Mouse (Mus musculus): Measurements from ENCODE around the gene Pde3a. TPM values are rescaled to one million over a fixed set of nuclear protein-coding genes. Genes with fewer than 3 reads are reported as not detected.

Gene Pde3a
- polyA plus RNA-seq, 1 experiment from 2014 or later: 11.2 TPM

- Histone ChIP-seq H3K27ac (no peak overlapping the region), H3K9ac (no peak overlapping the region), H3K4me2 (no peak overlapping the region), H3K9me3 (replicated peaks) (no peaks in the 10 kb centered on the region), H3K4me1 (replicated peaks) (no peaks in the 10 kb centered on the region), H3K4me3 (no peak overlapping the region), H3K27me3 (no peaks in the 10 kb centered on the region), H3K36me3 (no peaks in the 10 kb centered on the region)
- ATAC-seq (replicated peaks; ENCODE audit: insufficient number of reproducible peaks, insufficient read depth, low FRiP score, low read depth): no peak
- WGBS: 69% methylated on average over 8 of the region's 8 CpGs
These were observed 199.8 kb downstream of the Pde3a start for GRCm38 (mm10) chr6:141448886-141449285.

GRCm38 (mm10) chr6:141455335-141455734 lies 206.3 kb downstream of the Pde3a start:
- ATAC-seq (replicated peaks; ENCODE audit: insufficient number of reproducible peaks, insufficient read depth, low FRiP score, low read depth): no peak
- no peak overlapping the region for H3K4me3 ChIP-seq
- H3K9me3 ChIP-seq (replicated peaks): no peaks in the 10 kb centered on the region
- no peak overlapping the region for H3K27ac ChIP-seq
- 67% methylated on average over 5 of the region's 5 CpGs for WGBS
- no peak overlapping the region for H3K9ac ChIP-seq
- H3K4me2 ChIP-seq: no peak overlapping the region
- no peaks in the 10 kb centered on the region; the same call in 1 of the 2 replicates for H3K4me1 ChIP-seq (replicated peaks)
- H3K36me3 ChIP-seq: no peaks in the 10 kb centered on the region
- H3K27me3 ChIP-seq: no peaks in the 10 kb centered on the region

GRCm38 (mm10) chr6:141456591-141456990 lies 207.5 kb downstream of the Pde3a start:
- Histone ChIP-seq H3K4me2 (no peak overlapping the region), H3K4me3 (no peak overlapping the region), H3K27ac (no peak overlapping the region), H3K4me1 (replicated peaks) (no peaks in the 10 kb centered on the region; the same call in 1 of the 2 replicates), H3K36me3 (no peaks in the 10 kb centered on the region), H3K9me3 (replicated peaks) (no peaks in the 10 kb centered on the region), H3K27me3 (no peaks in the 10 kb centered on the region), H3K9ac (no peak overlapping the region)
- WGBS: 79% methylated on average over 3 of the region's 3 CpGs
- no peak for ATAC-seq (replicated peaks; ENCODE audit: insufficient number of reproducible peaks, insufficient read depth, low FRiP score, low read depth)

DNA sequence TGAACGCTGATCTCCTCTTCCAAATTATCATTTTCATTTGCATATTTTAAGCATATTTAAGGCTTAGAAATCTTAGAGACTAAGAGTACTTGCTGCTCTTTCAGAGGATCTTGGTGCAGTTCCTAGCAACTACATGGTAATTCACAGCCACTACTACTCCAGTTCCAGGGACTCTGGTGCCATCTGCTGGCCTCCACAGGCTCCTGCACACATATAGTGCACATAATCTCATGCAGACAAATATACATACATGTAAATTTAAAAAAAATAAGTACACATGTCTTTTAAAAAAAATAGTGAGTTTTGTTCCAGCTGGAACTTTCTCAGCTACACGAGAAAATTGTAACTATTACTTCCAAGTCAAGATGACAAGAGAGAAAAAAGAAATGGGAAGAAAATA lies 221.2 kb downstream of the Pde3a start:
- no peaks in the 10 kb centered on the region for H3K27me3 ChIP-seq
- no peaks in the 10 kb centered on the region for H3K4me1 ChIP-seq (replicated peaks)
- WGBS: 89% methylated on average over 2 of the region's 2 CpGs
- no peak overlapping the region for H3K27ac ChIP-seq
- H3K4me2 ChIP-seq: no peak overlapping the region
- H3K36me3 ChIP-seq: peaks cover 17% of the 10 kb centered on the region; the same call in 1 of the 2 replicates
- H3K9ac ChIP-seq: no peak overlapping the region
- no peaks in the 10 kb centered on the region for H3K9me3 ChIP-seq (replicated peaks)
- H3K4me3 ChIP-seq: no peak overlapping the region
- no peak for ATAC-seq (replicated peaks; ENCODE audit: insufficient number of reproducible peaks, insufficient read depth, low FRiP score, low read depth)

GRCm38 (mm10) chr6:141474223-141474622 lies 225.2 kb downstream of the Pde3a start:
- H3K27me3 ChIP-seq: no peaks in the 10 kb centered on the region
- no peak for ATAC-seq (replicated peaks; ENCODE audit: insufficient number of reproducible peaks, insufficient read depth, low FRiP score, low read depth)
- no peak overlapping the region for H3K27ac ChIP-seq
- no peaks in the 10 kb centered on the region for H3K9me3 ChIP-seq (replicated peaks)
- H3K4me2 ChIP-seq: no peak overlapping the region
- no peak overlapping the region for H3K9ac ChIP-seq
- no peak overlapping the region for H3K4me3 ChIP-seq
- WGBS: 27% methylated on average over 2 of the region's 2 CpGs
- H3K36me3 ChIP-seq: peaks cover 17% of the 10 kb centered on the region; the same call in 1 of the 2 replicates
- H3K4me1 ChIP-seq (replicated peaks): no peaks in the 10 kb centered on the region

DNA sequence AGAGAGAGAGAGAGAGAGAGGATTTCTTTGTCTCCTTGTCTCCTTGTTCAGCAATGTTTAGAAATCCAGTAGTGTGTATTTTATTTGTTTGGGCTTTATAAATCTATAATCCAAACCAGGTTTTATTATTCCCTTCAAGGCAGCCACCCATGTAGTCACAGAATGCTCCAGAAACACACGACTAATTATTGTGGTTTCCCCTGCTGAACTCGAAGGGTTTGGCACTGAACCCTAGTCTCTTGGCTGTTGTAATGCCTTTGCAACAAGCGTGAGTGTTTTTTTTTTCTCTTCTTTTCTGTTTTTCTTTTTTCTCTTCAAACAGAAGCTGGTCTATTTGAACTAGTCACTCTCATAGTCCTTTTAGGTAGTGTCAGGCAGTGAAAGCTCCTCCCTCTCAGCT lies 225.6 kb downstream of the Pde3a start:
- Histone ChIP-seq H3K4me1 (replicated peaks) (no peaks in the 10 kb centered on the region), H3K36me3 (peaks cover 16% of the 10 kb centered on the region; the same call in 1 of the 2 replicates), H3K4me3 (no peak overlapping the region), H3K9me3 (replicated peaks) (no peaks in the 10 kb centered on the region), H3K27me3 (no peaks in the 10 kb centered on the region), H3K9ac (no peak overlapping the region), H3K27ac (no peak overlapping the region), H3K4me2 (no peak overlapping the region)
- WGBS: 48% methylated on average over 3 of the region's 3 CpGs
- no peak for ATAC-seq (replicated peaks; ENCODE audit: insufficient number of reproducible peaks, insufficient read depth, low FRiP score, low read depth)

DNA sequence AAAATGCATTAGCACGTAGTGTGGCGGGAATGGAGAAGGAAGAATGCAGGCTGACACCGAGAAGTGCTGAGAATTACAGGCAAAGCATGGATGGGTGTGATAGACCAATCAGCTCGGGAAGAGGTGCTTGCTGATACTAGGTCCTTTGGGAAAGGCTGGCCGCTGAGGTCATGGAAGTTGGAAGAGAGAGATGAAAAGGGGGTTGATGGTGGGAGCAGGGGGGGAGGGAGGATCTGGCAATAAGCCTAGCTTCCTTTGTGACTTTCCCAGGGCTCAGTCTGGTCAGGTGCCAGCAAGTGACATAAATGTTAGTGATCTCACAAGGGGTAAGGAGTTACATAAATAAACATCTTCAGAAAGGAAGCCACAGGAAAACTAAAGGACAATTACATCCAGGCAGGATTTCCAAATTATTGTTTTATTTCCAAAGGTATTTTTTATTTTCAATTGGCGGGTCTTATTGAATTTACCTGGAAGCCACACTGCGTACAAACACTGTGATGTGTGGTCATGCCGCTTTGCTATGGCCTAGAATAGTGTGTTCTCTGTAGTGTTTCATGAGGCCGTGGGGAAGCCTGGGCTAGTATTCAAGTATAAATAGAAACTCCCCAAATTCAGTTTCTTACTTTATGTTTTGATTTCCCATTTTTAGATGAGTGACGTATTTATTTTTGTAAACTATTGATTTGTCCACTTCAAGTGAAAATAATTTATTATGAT lies 236.4 kb downstream of the Pde3a start:
- Histone ChIP-seq H3K36me3 (peaks cover 11% of the 10 kb centered on the region; the same call in 1 of the 2 replicates), H3K4me3 (no peak overlapping the region), H3K9ac (no peak overlapping the region), H3K27ac (peak overlapping the region; percentile 75), H3K4me2 (peak overlapping the region; percentile 20), H3K4me1 (replicated peaks) (peaks cover 12% of the 10 kb centered on the region), H3K9me3 (replicated peaks) (no peaks in the 10 kb centered on the region), H3K27me3 (no peaks in the 10 kb centered on the region)
- ATAC-seq (replicated peaks; ENCODE audit: insufficient number of reproducible peaks, insufficient read depth, low FRiP score, low read depth): peak; percentile 94
- 34% methylated on average over 10 of the region's 10 CpGs for WGBS

- WGBS: 63% methylated on average over 7 of the region's 7 CpGs
- no peak overlapping the region for H3K27ac ChIP-seq
- peaks cover 12% of the 10 kb centered on the region for H3K4me1 ChIP-seq (replicated peaks)
- no peak overlapping the region for H3K4me2 ChIP-seq
- H3K27me3 ChIP-seq: no peaks in the 10 kb centered on the region
- H3K9me3 ChIP-seq (replicated peaks): no peaks in the 10 kb centered on the region
- no peak overlapping the region for H3K4me3 ChIP-seq
- no peak for ATAC-seq (replicated peaks; ENCODE audit: insufficient number of reproducible peaks, insufficient read depth, low FRiP score, low read depth)
- H3K36me3 ChIP-seq: peaks cover 10% of the 10 kb centered on the region; the same call in 1 of the 2 replicates
- H3K9ac ChIP-seq: no peak overlapping the region
These were observed 238.2 kb downstream of the Pde3a start for GRCm38 (mm10) chr6:141487266-141487665.

DNA sequence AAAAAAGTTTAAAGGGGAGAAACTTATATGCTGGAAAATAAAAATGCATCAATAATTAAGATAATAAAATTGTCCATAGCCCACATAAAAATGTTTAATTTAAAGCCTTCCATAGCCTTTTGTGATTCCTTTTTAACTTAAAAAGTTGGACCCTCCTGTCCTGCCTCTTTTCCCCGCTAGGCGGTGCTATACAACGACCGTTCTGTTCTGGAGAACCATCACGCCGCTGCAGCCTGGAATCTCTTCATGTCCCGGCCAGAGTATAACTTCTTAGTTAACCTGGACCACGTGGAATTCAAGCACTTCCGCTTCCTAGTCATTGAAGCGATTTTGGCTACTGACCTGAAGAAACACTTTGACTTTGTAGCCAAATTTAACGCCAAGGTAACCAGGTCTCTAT lies 239.6 kb downstream of the Pde3a start:
- no peak for ATAC-seq (replicated peaks; ENCODE audit: insufficient number of reproducible peaks, insufficient read depth, low FRiP score, low read depth)
- Histone ChIP-seq H3K4me3 (no peak overlapping the region), H3K4me1 (replicated peaks) (peaks cover 12% of the 10 kb centered on the region), H3K9me3 (replicated peaks) (no peaks in the 10 kb centered on the region), H3K27ac (no peak overlapping the region), H3K36me3 (peaks cover 24% of the 10 kb centered on the region; the same call in 1 of the 2 replicates), H3K27me3 (no peaks in the 10 kb centered on the region), H3K4me2 (no peak overlapping the region), H3K9ac (no peak overlapping the region)
- WGBS: 18% methylated on average over 11 of the region's 11 CpGs

- Histone ChIP-seq H3K4me3 (no peak overlapping the region), H3K36me3 (peaks cover 34% of the 10 kb centered on the region; the same call in 1 of the 2 replicates), H3K27ac (no peak overlapping the region), H3K4me1 (replicated peaks) (no peaks in the 10 kb centered on the region), H3K9me3 (replicated peaks) (no peaks in the 10 kb centered on the region), H3K27me3 (no peaks in the 10 kb centered on the region), H3K9ac (no peak overlapping the region), H3K4me2 (no peak overlapping the region)
- ATAC-seq (replicated peaks; ENCODE audit: insufficient number of reproducible peaks, insufficient read depth, low FRiP score, low read depth): no peak
- WGBS: 85% methylated on average over 4 of the region's 4 CpGs
These were observed 245.8 kb downstream of the Pde3a start for GRCm38 (mm10) chr6:141494909-141495308.

DNA sequence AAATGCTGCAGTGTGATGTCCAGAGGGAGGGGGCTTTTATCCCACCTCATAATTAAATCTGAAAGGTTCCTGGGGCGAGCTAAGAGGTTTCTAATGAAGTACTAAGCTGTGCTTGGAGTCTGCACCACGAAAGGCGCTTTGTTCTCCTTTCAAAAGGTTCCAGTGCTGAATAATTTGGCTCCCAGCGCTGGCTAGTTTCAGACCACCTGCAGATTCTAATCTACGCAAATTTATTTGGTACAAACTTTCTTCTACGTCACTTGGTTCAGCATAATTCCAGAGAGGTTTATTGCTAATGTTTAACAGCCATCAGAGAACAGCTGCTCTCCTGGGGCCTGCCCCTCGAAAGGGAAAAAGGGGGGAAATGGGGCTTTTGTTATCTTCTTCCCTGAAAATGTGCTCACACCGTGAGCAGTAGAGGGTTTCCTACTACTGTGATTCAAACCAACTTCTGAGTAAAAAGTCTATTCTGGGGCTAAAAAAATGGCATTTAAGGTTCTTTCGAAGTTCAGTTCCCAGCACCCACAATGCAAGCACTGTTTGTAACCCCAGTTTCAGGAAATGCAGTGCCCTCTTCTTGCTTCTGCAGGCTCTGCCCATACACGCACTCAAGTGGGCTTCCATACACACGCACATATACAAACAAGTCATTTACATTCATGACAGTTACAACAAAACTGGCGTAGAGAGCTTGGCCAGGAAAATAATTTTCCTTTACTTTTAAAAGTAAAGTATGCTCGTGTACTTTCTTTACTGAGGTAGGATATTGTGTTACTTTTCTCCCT lies 246.8 kb downstream of the Pde3a start:
- H3K36me3 ChIP-seq: peaks cover 30% of the 10 kb centered on the region; the same call in 1 of the 2 replicates

More for the DNA sequence above, 246.8 kb downstream of the Pde3a start:
- no peak overlapping the region for H3K4me2 ChIP-seq
- H3K4me3 ChIP-seq: no peak overlapping the region
- H3K4me1 ChIP-seq (replicated peaks): no peaks in the 10 kb centered on the region
- H3K9me3 ChIP-seq (replicated peaks): no peaks in the 10 kb centered on the region
- no peak overlapping the region for H3K27ac ChIP-seq
- no peaks in the 10 kb centered on the region for H3K27me3 ChIP-seq
- 47% methylated on average over 13 of the region's 13 CpGs for WGBS
- ATAC-seq (replicated peaks; ENCODE audit: insufficient number of reproducible peaks, insufficient read depth, low FRiP score, low read depth): no peak
- no peak overlapping the region for H3K9ac ChIP-seq

Data from heart, embryonic 15.5 days (tissue).